Mouse (Mus musculus): ENCODE data around the gene Rnf145. TPM values are rescaled to one million over a fixed set of nuclear protein-coding genes. Genes with fewer than 3 reads are reported as not detected.

The Rnf145 gene
- total RNA-seq, 2 experiments from 2014 or later = 104 to 107 TPM

DNA sequence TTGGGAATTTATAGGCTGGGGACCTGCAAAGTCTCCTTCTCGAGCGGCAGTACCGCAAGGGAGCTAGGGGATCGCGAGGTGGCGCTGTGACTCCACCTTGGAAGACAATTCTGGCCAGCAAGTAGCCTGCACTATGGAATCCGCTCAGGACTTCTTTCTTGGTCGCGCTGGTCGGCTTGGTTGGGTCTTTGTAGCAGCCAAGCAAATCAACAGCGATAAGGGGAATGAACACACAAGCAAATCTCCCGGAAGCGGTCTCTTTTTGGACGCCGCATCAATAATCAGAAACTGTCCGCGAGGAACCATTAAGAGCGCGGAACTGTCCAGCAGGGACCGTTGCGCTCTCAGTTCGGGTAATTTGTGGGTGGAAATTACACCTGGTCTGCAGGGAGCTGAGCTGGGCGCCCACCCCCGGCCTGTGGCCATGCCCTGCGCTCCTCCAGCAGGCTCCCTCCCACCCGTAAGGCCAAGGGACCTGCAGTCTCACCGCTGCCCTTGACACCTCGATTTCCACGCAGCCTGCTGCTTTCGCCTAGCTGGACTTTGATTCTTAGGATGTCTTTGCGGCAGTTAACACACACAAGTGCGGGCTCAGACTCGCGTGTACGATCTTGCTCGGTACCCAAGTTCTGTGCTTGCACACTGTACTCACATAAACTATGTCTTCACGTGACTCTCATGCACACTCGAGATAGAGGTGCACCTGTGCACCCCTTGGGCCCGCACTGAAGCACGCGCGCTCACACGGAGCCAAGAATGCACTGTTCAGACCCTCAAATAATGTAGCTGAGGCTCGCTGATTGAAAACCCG is 92.4 kb downstream of the Rnf145 start:
- intact Hi-C loops (cut with DNase I) = loop anchor here (1.0 to 10.0 kb wide), 5 partner anchors 397 to 1271 kb away; no protein-coding TSS in a partner anchor
- peak; percentile 82 to 85 for DNase-seq (ENCODE audit: low spot score in 2 of 2)

DNA sequence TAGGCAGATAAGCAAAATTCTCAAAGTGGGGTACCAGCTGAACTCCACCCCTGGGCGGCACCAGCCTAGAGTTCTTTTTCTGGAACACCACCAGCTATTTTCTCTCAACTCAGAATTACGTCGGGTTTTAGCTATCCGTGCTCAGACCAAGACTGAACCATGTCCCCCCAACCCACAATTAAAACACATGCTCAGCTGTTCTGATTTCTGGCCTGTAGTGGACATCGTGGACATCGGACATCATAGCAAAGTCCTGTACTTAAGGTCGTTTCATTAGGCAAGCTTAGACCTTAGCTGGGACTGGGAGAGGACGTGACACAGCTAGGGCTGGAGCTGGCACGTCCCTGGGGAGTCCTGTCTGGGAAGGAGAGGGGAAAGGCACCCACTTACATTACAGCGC is 93.4 kb downstream of the Rnf145 start:
- DNase-seq (ENCODE audit: low spot score in 2 of 2) = no peak
- intact Hi-C loops (cut with DNase I) = loop anchor here (5.0 to 10.0 kb wide), 3 partner anchors 1063 to 1270 kb away; no protein-coding TSS in a partner anchor

DNA sequence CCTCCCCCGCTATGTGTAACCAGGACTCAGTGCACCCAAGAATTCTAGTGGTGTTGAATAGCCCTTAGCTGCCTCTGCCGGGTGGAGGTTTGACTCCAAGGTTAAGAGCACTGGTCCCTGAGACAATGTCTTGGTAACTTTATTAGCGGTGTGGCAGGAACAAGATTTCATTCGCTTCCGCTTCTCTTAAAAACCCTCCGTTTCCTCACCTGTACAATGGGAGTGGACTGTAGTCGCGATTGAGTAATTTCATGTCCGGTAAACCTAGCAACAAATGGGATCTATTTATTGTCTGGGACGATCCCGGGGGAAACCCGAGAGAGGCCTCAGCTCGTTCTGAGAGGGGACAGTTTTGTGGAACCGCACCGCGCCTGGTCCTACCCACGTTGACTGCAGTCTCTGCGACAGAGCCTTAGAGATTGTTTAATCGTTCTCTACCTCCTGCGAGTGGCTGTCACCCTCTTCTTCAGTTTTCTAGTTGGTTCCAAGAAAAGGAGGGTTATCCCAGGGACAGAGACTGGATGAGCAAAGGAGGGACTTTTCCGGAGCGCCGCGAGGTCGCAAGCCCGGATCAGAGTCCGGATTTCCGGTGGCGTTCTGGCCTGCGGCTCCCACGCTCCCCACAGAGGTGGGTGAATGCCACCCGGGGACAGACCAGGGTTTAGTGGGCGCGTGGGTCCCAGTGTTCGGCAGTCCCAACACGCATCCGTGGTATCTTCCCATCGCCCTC is 94.1 kb downstream of the Rnf145 start:
- DNase-seq (ENCODE audit: low spot score in 2 of 2) = peak in 1 of 2 experiments; percentile 10
- intact Hi-C loops (cut with DNase I) = loop anchor here (5.0 to 10.0 kb wide), 3 partner anchors 1062 to 1269 kb away; no protein-coding TSS in a partner anchor

DNA sequence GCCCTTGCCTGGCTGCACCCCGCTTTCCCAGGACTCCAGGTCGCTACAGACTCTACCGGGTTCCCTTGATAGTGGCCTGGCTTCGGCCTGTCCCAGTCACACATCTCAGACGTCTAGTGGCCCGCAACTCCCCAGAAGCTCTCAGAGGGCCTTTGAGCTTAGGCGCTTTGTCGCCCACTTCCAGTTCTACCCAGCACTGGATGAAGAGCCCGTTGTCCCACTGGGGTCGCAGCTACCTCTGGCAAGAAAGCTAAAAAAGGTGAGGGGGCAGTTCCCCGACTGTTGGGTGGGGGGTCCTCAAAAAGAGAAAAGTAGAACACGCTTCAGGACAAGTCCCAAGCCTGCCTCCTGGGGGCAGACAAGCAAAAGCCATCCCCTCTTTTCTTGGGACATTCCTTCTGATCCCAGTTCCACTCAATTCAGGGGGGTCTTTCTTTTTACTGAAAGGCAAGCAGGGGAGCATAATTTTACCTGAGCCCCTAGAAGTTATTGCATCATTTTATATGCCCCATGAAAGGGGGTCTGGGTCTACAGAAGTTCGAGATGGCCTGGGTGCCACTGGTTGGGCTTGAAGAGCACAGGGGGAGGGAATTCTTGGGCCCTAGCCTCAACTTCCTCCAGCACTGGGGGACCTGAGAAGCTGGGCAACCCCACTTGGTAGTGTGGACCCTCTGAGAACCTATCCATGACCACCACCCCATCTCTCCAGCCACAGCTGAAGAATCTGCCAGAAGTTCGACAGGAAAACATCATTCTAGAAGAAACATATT is 94.8 kb downstream of the Rnf145 start:
- intact Hi-C loops (cut with DNase I) = loop anchor here (5.0 to 10.0 kb wide), 3 partner anchors 1061 to 1269 kb away; no protein-coding TSS in a partner anchor
- no peak for DNase-seq (ENCODE audit: low spot score in 2 of 2)

Small RNAs within 50 kb of the gene (microRNA-seq; reads per million reads assigned to microRNA genes)
- not detected for gene Gm22121

Other genes with a start within 250 kb of the Rnf145 start
- not detected for gene Il12b, start 118.9 kb upstream of the Rnf145 start, total RNA-seq (2021)
- 10 to 100 TPM; 47.7 to 51.7 TPM for gene Ublcp1, start 48.5 kb upstream of the Rnf145 start, total RNA-seq (2021)
- 1 to 10 TPM; 2.9 to 6.1 TPM for gene Ebf1, start 98.4 kb downstream of the Rnf145 start, total RNA-seq (2021)